Mouse (Mus musculus) forebrain, postnatal 0 days (tissue): ENCODE data around the gene Cdsn. TPM values are rescaled to one million over a fixed set of nuclear protein-coding genes. Genes with fewer than 3 reads are reported as not detected.

Experiments used
- ATAC-seq: fragments of 200-750 bp; cut with Nextera tagmentation; 2 replicates; pipeline ENCODE4 v1.8.0; 2017; ENCODE audit warnings: mild to moderate bottlenecking, moderate library complexity
- DNase-seq: peaks from one replicate; pipeline ENCODE4 v3.0.0-alpha.2; 2015
- H3K27ac ChIP-seq: fragments of 300-500 bp; sonication (generic); 2 replicates; pipeline ENCODE4 v1.5.1; 2014; ENCODE audit warnings: low read depth, mild to moderate bottlenecking, antibody characterized with exemption, low read length, moderate library complexity, mixed read lengths
- H3K27me3 ChIP-seq: fragments of 300-500 bp; sonication (generic); 2 replicates; pipeline ENCODE4 v1.6.1; 2014; ENCODE audit warnings: mild to moderate bottlenecking, low read length, mixed read lengths; ENCODE audit not compliant: insufficient read depth
- H3K36me3 ChIP-seq: fragments of 300-500 bp; sonication (generic); 2 replicates; pipeline ENCODE4 v1.6.1; 2014; ENCODE audit warnings: mild to moderate bottlenecking, moderate library complexity; ENCODE audit not compliant: insufficient read depth
- H3K4me1 ChIP-seq: fragments of 300-500 bp; sonication (generic); 2 replicates; pipeline ENCODE4 v1.6.1; 2014; ENCODE audit warnings: antibody characterized with exemption; ENCODE audit not compliant: insufficient read depth
- H3K4me2 ChIP-seq: fragments of 300-500 bp; sonication (generic); 2 replicates; pipeline ENCODE4 v1.6.1; 2014; ENCODE audit warnings: low read depth, mild to moderate bottlenecking, moderate library complexity
- H3K4me3 ChIP-seq: fragments of 300-500 bp; sonication (generic); 2 replicates; pipeline ENCODE4 v1.5.1; 2014; ENCODE audit warnings: low read depth, low read length, mixed read lengths
- H3K9ac ChIP-seq: fragments of 300-500 bp; sonication (generic); 2 replicates; pipeline ENCODE4 v1.6.1; 2014; ENCODE audit warnings: mild to moderate bottlenecking
- H3K9me3 ChIP-seq: fragments of 300-500 bp; sonication (generic); 2 replicates; pipeline ENCODE4 v1.6.1; 2016; ENCODE audit warnings: low read length
- CTCF ChIP-seq: sonication (generic); IDR thresholded peaks from 2 replicates; pipeline ENCODE4 v1.5.1; 2016; ENCODE audit warnings: antibody characterized with exemption, control low read depth, low read depth
- WGBS: fragments of 180-500 bp; shearing (Covaris S2); extraction: QIAGEN DNeasy Blood & Tissue Kit; methylation state at CpG from one replicate; pipeline ENCODE4 v1.1.7; 2014; 5-methylcytosine and 5-hydroxymethylcytosine counted together
- polyA plus RNA-seq: library from polyadenylated mRNA; unstranded; fragments of >200 nt; fragmentation: Nextera tagmentation; extraction: Ambion mirVana; gene quantifications from 2 replicates; pipeline ENCODE4 v1.2.1, GENCODE M21; 2015
- total RNA-seq: library from RNA; depleted of rRNA; stranded (reverse); fragments of >200 nt; gene quantifications from 2 replicates; pipeline ENCODE4 v1.2.3, GENCODE M21; 2014

Gene Cdsn
- total and polyA plus RNA-seq, 2 experiments from 2014 or later = 0.18 to 0.43 TPM

DNA sequence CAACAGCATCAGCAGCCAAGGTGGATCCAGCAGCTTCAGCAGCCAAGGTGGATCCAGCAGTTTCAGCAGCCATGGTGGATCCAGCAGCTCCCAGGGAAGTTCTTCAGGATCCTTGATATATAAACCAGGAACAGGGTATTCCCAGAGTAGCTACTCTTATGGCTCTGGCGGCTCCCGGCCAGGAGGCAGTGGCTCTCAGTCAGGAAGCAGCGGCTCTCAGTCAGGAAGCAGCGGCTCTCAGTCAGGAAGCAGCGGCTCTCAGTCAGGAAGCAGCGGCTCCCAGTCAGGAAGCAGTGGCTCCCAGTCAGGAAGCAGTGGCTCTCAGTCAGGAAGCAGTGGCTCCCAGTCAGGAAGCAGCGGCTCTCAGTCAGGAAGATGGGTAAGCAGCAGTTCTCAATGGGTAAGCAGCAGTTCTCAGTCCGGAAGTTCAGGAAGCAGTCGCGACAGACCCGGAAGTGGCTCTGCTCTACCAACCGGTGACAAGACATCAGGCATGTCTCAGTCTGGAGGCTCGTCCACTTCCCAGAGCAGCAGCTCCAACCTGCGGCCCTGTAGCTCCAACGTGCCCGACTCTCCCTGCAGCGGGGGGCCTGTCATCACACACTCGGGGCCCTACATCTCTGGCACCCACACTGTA is 3.0 kb downstream of the Cdsn start:
- Histone ChIP-seq H3K9ac (no peak overlapping the region), H3K4me3 (no peak overlapping the region), H3K9me3 (no peaks in the 10 kb centered on the region), H3K4me2 (no peak overlapping the region), H3K27me3 (no peaks in the 10 kb centered on the region), H3K36me3 (no peaks in the 10 kb centered on the region), H3K27ac (no peak overlapping the region), H3K4me1 (0 out of 2 replicates have a peak, but pooled peaks cover 1% of the 10 kb centered on the region)
- ATAC-seq = no peak
- WGBS = 93% methylated on average over 18 of the region's 18 CpGs
- no peak for DNase-seq
- no peak for TF ChIP-seq CTCF

DNA sequence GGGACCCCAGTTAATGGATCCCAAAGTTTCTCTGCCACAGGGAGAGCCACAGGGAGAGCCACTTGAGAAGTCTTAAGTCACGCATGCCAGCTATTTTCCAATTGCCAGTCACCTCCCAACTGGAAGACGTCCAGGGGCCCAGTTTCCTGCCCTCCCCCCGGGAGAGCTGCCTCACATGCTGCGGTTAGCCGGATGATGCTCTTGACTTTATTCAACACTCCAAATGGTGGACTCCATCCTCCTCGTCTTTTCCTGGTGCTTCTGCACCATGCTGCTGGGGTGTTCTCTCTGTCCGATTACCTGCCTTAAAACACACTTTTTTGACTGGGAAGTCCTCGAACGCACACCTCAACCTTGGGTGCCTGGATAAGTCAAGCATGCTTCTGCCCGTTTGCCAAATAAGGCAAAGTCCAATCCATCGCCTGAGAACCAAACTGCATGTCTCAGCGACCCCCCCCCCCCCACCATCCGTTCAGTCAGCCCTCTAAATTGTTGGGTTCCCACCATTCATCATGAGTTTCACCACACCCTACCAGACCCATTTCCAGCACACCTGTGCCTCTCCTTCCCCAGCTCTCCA is 4.3 kb downstream of the Cdsn start:
- H3K27ac ChIP-seq = no peak overlapping the region
- no peak overlapping the region for H3K9ac ChIP-seq
- 88% methylated on average over 13 of the region's 13 CpGs for WGBS
- no peak for TF ChIP-seq CTCF
- H3K9me3 ChIP-seq = no peaks in the 10 kb centered on the region
- no peaks in the 10 kb centered on the region for H3K4me1 ChIP-seq
- no peak overlapping the region for H3K4me3 ChIP-seq
- ATAC-seq (no peak), DNase-seq (no peak)
- no peaks in the 10 kb centered on the region for H3K36me3 ChIP-seq
- H3K4me2 ChIP-seq = no peak overlapping the region
- H3K27me3 ChIP-seq = no peaks in the 10 kb centered on the region

DNA sequence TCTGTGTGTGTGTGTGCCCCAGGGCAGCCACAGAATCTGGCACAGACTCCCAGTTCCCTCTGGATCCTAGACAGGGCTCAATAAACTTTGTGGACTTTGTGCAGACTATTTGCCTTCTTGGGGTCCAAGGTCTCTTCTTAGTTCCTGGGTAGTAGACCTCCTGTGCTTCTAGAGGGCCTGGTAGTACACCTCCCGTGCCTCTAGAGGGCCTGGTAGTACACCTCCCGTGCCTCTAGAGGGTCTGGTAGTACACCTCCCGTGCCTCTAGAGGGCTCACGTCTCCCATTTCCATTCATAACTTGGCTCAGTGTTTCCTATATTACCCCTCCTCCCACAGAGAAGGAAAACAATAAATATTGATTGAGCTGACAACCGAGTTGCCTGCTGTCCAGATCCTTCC is 4.9 kb downstream of the Cdsn start:
- ATAC-seq = peak; percentile 56
- no peak overlapping the region for H3K9ac ChIP-seq
- TF ChIP-seq CTCF = peak; percentile 84
- 27% methylated on average over 5 of the region's 5 CpGs for WGBS
- no peaks in the 10 kb centered on the region for H3K4me1 ChIP-seq
- H3K4me2 ChIP-seq = no peak overlapping the region
- no peak overlapping the region for H3K4me3 ChIP-seq
- H3K9me3 ChIP-seq = no peaks in the 10 kb centered on the region
- no peaks in the 10 kb centered on the region for H3K36me3 ChIP-seq
- no peaks in the 10 kb centered on the region for H3K27me3 ChIP-seq
- DNase-seq = peak; percentile 64
- H3K27ac ChIP-seq = no peak overlapping the region

DNA sequence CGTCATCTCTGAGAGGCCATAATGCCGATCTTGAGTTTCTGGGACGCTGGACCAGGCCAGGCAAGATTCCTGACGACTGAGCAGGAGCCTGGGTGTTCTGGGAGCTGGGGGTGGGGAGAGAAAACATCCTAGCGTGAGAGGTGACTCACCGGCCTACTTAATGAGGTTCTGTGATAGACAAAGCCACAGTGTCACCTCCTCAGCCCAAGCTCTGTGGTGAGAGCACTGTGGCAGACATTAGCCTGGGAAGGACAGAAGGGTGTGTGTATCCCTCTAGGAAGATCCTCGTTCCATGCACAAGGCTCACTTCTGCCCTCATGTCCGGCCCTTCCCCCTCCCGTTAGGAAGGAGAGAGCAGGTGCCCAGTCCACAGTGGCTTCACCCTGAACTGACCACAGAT is 5.4 kb downstream of the Cdsn start:
- ATAC-seq (no peak), DNase-seq (no peak)
- no peak overlapping the region for H3K9ac ChIP-seq
- H3K9me3 ChIP-seq = no peaks in the 10 kb centered on the region
- no peak overlapping the region for H3K4me2 ChIP-seq
- H3K27me3 ChIP-seq = no peaks in the 10 kb centered on the region
- TF ChIP-seq CTCF = no peak
- H3K36me3 ChIP-seq = no peaks in the 10 kb centered on the region
- WGBS = 78% methylated on average over 9 of the region's 9 CpGs
- no peak overlapping the region for H3K4me3 ChIP-seq
- no peaks in the 10 kb centered on the region for H3K4me1 ChIP-seq
- H3K27ac ChIP-seq = no peak overlapping the region

DNA sequence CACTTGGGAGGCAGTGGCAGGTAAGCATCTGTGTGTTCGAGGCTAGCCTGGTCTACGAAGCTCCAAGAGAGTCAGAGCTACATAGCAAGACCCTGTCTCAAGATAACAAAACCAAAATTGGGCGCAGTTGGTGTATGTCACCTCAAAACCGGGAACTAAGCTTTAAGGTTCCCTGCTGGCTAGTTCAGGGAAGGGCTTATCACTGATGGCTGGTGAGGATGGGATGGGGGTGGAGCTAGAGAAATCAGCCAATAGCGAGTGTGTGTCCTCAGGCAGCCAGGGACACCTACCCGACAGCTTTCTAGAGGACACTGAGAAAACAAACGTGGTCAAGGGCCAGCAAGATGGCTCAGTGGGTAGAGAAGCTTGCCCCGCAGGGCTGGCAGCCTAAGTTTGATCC is 6.3 kb downstream of the Cdsn start:
- no peak overlapping the region for H3K4me2 ChIP-seq
- H3K27me3 ChIP-seq = no peaks in the 10 kb centered on the region
- no peaks in the 10 kb centered on the region for H3K4me1 ChIP-seq
- no peak overlapping the region for H3K27ac ChIP-seq
- no peaks in the 10 kb centered on the region for H3K9me3 ChIP-seq
- no peak for ATAC-seq
- no peak overlapping the region for H3K9ac ChIP-seq
- no peak for TF ChIP-seq CTCF
- WGBS = 65% methylated on average over 8 of the region's 8 CpGs
- no peaks in the 10 kb centered on the region for H3K36me3 ChIP-seq
- H3K4me3 ChIP-seq = no peak overlapping the region
- DNase-seq = no peak

DNA sequence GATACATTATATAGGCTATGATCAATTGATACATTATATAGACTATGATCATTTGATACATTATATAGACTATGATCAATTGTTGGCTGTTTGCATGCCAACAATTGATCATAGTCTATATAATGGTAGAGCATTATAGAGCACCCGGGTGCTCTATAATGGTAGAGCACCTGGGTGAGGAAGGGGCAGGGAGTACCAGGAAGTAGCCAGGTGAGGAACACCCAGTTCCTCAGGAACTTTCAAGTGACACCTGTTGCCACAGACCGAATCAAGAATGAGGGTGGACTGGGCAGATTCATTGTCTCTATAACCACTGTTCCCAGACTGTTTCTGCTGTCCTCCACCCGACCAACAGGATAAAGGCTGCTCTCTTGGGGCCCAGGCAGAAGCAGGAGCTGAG is 15.2 kb downstream of the Cdsn start, which contains the start of gene 2300002M23Rik:
Gene 2300002M23Rik, plus strand, starts transcription at position 301 of the 400 bp plus-strand sequence.
- Histone ChIP-seq H3K4me3 (no peak within 1 kb of the TSS), H3K27me3 (no peaks in the 10 kb centered on the region), H3K36me3 (no peaks in the 10 kb centered on the region), H3K4me1 (0 out of 2 replicates have a peak, but pooled peaks cover 4% of the 10 kb centered on the region), H3K27ac (no peak within 1 kb of the TSS), H3K9ac (no peak within 1 kb of the TSS), H3K4me2 (no peak within 1 kb of the TSS), H3K9me3 (no peaks in the 10 kb centered on the region)
- 64% methylated on average over 3 of the region's 3 CpGs for WGBS
- TF ChIP-seq CTCF = no peak
- ATAC-seq (no peak), DNase-seq (no peak)

DNA sequence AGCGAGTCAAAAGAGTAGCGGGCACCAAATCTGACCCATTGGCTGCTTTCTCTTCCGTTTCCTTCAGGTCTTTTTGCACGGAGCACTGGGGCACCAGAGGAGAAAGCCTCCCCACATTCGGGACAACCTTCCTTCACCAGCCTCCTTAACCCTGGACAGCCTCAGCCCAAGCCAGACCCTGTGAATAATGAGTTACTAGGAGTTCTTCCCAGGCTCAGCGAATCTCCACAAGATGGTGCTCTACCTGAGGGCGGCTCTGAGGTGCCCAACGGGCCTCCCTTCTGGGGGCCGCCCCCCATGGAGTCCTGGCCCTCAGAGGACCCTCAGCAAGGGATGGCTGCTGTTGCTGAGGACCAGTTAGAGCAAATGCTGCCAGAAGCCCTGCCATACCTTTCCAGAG is 15.8 kb downstream of the Cdsn start:
- Histone ChIP-seq H3K4me2 (no peak overlapping the region), H3K27ac (no peak overlapping the region), H3K9me3 (no peaks in the 10 kb centered on the region), H3K4me1 (0 out of 2 replicates have a peak, but pooled peaks cover 4% of the 10 kb centered on the region), H3K36me3 (no peaks in the 10 kb centered on the region), H3K4me3 (no peak overlapping the region), H3K9ac (no peak overlapping the region), H3K27me3 (no peaks in the 10 kb centered on the region)
- no peak for DNase-seq
- ATAC-seq = no peak
- WGBS = 29% methylated on average over 9 of the region's 9 CpGs
- TF ChIP-seq CTCF = no peak
